Mouse (Mus musculus): ENCODE results near the gene Plin2. TPM values are rescaled to one million over a fixed set of nuclear protein-coding genes. Genes with fewer than 3 reads are reported as not detected.

Plin2 gene
- polyA plus RNA-seq, 1 experiment from 2014 or later = 80.7 TPM

Other genes starting within 250 kb of the Plin2 start
- not detected in 2 replicates for gene Saxo1, start 111.7 kb downstream of the Plin2 start, polyA plus RNA-seq (2014; fragmentation: Nextera tagmentation; extraction: Ambion mirVana)
- gene Rraga, start 94.4 kb downstream of the Plin2 start, polyA plus RNA-seq (2014; fragmentation: Nextera tagmentation; extraction: Ambion mirVana) = 109 and 119 TPM in 2 replicates
- gene Haus6, start 58.0 kb downstream of the Plin2 start, polyA plus RNA-seq (2014; fragmentation: Nextera tagmentation; extraction: Ambion mirVana) = 27.4 and 28.5 TPM in 2 replicates
- gene Dennd4c, start 78.5 kb upstream of the Plin2 start, polyA plus RNA-seq (2014; fragmentation: Nextera tagmentation; extraction: Ambion mirVana) = 5.7 and 7.4 TPM in 2 replicates
- 643 and 708 TPM in 2 replicates for gene Rps6, start 187.4 kb upstream of the Plin2 start, polyA plus RNA-seq (2014; fragmentation: Nextera tagmentation; extraction: Ambion mirVana)
- gene Acer2, start 204.3 kb upstream of the Plin2 start, polyA plus RNA-seq (2014; fragmentation: Nextera tagmentation; extraction: Ambion mirVana) = 11.0 and 12.9 TPM in 2 replicates